Mouse (Mus musculus) C3H10T1/2 (cell line): ENCODE data around the gene Tas2r137. TPM values are rescaled to one million over a fixed set of nuclear protein-coding genes. Genes with fewer than 3 reads are reported as not detected.

Experiments used
- polyA plus RNA-seq, 2 experiments: library from polyadenylated mRNA; unstranded; fragments of >200 nt; fragmentation: generic; extraction: Trizol; gene quantifications; one replicate each; pipeline ENCODE4 v1.2.1; 2012; ENCODE audit warnings: missing spikeins in 2 of 2

Tas2r137 gene
- polyA plus RNA-seq: not detected

GRCm38 (mm10) chr6:40490933-40491332 lies at the start of gene Tas2r137:
TSS of gene Tas2r137 (plus strand) at chr6:40491233.

GRCm38 (mm10) chr6:40470916-40471719 lies 19.9 kb upstream of the Tas2r137 start, which contains the start of gene Ssbp1:
TSS of gene Ssbp1 (plus strand) at chr6:40471352.

GRCm38 (mm10) chr6:40493229-40493628 lies 2.2 kb downstream of the Tas2r137 start, which contains the start of gene Tas2r108:
TSS of gene Tas2r108 (plus strand) at chr6:40493529.

GRCm38 (mm10) chr6:40519408-40519807 lies 28.4 kb downstream of the Tas2r137 start, which contains the start of gene Prss37:
TSS of gene Prss37 (minus strand) at chr6:40519508.

Other genes with a start within 250 kb of the Tas2r137 start
- 1 to 10 TPM; 1.3 to 7.2 TPM for gene Agk, start 166.1 kb upstream of the Tas2r137 start, polyA plus RNA-seq
- gene E330009J07Rik, start 55.1 kb upstream of the Tas2r137 start, polyA plus RNA-seq: under 1 TPM; 0.32 to 0.34 TPM
- gene Wee2, start 52.1 kb upstream of the Tas2r137 start, polyA plus RNA-seq: not detected
- 10 to 100 TPM in 1 of 2 experiments, 1 to 10 TPM in 1; 2.8 to 25.4 TPM for gene Ssbp1, start 19.9 kb upstream of the Tas2r137 start, polyA plus RNA-seq
- gene Tas2r108, start 2.3 kb downstream of the Tas2r137 start, polyA plus RNA-seq: not detected
- gene Prss37, start 28.3 kb downstream of the Tas2r137 start, polyA plus RNA-seq: not detected
- gene Olfr461, start 63.8 kb downstream of the Tas2r137 start, polyA plus RNA-seq: not detected
- not detected for gene Olfr460, start 78.3 kb downstream of the Tas2r137 start, polyA plus RNA-seq
- not detected for gene Clec5a, start 94.6 kb downstream of the Tas2r137 start, polyA plus RNA-seq
- gene Tas2r138, start 122.1 kb downstream of the Tas2r137 start, polyA plus RNA-seq: not detected
- gene Mgam, start 137.6 kb downstream of the Tas2r137 start, polyA plus RNA-seq: under 1 TPM; 0.01 to 0.02 TPM